Mouse (Mus musculus) ES-E14 (cell line): Measurements from ENCODE around the gene Olfr1242. TPM values are rescaled to one million over a fixed set of nuclear protein-coding genes. Genes with fewer than 3 reads are reported as not detected.

ENCODE experiments used
- DNase-seq: peaks from one replicate; pipeline ENCODE4 v3.0.0-alpha.2; 2013; ENCODE audit warnings: low read depth, low spot score
- H3K27ac ChIP-seq: 2 replicates; pipeline ENCODE4 v1.5.1; 2012; ENCODE audit warnings: low read depth, mild to moderate bottlenecking, low read length, moderate library complexity, mixed read lengths; ENCODE audit not compliant: poor library complexity, insufficient read depth, severe bottlenecking
- H3K36me3 ChIP-seq: 2 replicates; pipeline ENCODE4 v1.6.1; 2012; ENCODE audit warnings: mild to moderate bottlenecking, low read length, moderate library complexity, mixed read lengths; ENCODE audit not compliant: control insufficient read depth, poor library complexity, insufficient read depth, severe bottlenecking
- H3K4me1 ChIP-seq, 2 experiments: fragments of 150-350 bp in 1 of 2; sonication (generic) in 1 of 2; 2 replicates each; pipeline ENCODE4 v1.6.1; 2012; ENCODE audit warnings: low read length in 2 of 2, mild to moderate bottlenecking in 1 of 2, mixed read lengths in 1 of 2; ENCODE audit not compliant: control insufficient read depth in 2 of 2, insufficient read depth in 2 of 2, poor library complexity in 1 of 2
- H3K4me3 ChIP-seq, 2 experiments: fragments of 150-350 bp in 1 of 2; sonication (generic) in 1 of 2; 2 replicates each; pipeline ENCODE4 v1.5.1; 2012; ENCODE audit warnings: low read length in 2 of 2, low read depth in 1 of 2, mild to moderate bottlenecking in 1 of 2, mixed read lengths in 1 of 2; ENCODE audit not compliant: insufficient read depth in 1 of 2, poor library complexity in 1 of 2, severe bottlenecking in 1 of 2
- H3K9ac ChIP-seq: 2 replicates; pipeline ENCODE4 v1.6.1; 2012; ENCODE audit warnings: low read depth, mild to moderate bottlenecking, low read length, mixed read lengths; ENCODE audit not compliant: poor library complexity, insufficient read depth, severe bottlenecking
- H3K9me3 ChIP-seq: fragments of 150-350 bp; sonication (generic); 2 replicates; pipeline ENCODE4 v1.6.1; 2012; ENCODE audit warnings: low read depth, mild to moderate bottlenecking, low read length; ENCODE audit not compliant: control insufficient read depth, insufficient read depth
- CHD2 ChIP-seq: IDR thresholded peaks from 2 replicates; pipeline ENCODE4 v1.6.1; 2014; ENCODE audit warnings: mild to moderate bottlenecking, low read depth, low read length, inconsistent platforms
- HCFC1 ChIP-seq: IDR thresholded peaks from 2 replicates; pipeline ENCODE4 v1.6.1; 2012; ENCODE audit warnings: low read length, inconsistent platforms, borderline replicate concordance; ENCODE audit not compliant: insufficient read depth
- MAFK ChIP-seq: IDR thresholded peaks from 2 replicates; pipeline ENCODE4 v1.6.1; 2014; ENCODE audit warnings: mild to moderate bottlenecking, low read depth, low read length, inconsistent platforms; ENCODE audit not compliant: insufficient read depth
- ZC3H11A ChIP-seq: IDR thresholded peaks from 2 replicates; pipeline ENCODE4 v1.6.1; 2012; ENCODE audit warnings: low read depth, mild to moderate bottlenecking, inconsistent platforms, low read length, borderline replicate concordance
- ZNF384 ChIP-seq: IDR thresholded peaks from 2 replicates; pipeline ENCODE4 v1.6.1; 2012; ENCODE audit warnings: low read depth, low read length, inconsistent platforms
- in situ Hi-C, 2 experiments: fragments of 600-800 bp; cut with MboI; formaldehyde crosslinking; loops; one replicate each; pipeline ENCODE4 v1.15.1; 2025; ENCODE audit warnings: low sequenced_read_pairs in 2 of 2, inconsistent platforms in 1 of 2; ENCODE audit not compliant: unreplicated experiment in 2 of 2
- total RNA-seq: library from RNA; depleted of rRNA; stranded (reverse); fragments of 300-350 nt; gene quantifications from 2 replicates; pipeline ENCODE4 v1.2.3, GENCODE M21; 2012; rRNA removed

Olfr1242 gene
- total RNA-seq, 1 experiment: not detected

DNA sequence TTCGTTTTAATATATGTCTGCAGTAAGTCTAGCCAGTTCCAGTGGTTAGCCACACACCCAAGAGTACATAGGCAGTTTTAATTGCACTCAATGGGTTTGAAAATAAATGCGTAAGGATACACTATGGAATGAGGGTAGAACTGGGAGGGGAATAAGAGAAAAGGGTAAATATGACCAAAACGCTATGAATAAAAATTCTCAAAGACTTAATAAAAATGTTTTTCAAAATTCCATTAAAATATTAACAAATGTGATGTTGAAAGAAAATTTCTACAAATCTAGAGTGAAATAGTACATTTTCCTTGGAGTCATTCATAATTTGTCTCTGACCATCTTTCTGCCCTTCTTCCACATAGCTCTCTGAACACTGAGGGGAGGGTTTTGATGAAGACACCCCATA is 55.2 kb downstream of the Olfr1242 start, which contains the start of gene Olfr1240:
Gene Olfr1240 (minus strand): TSS at position 101 of the 400 bp plus-strand sequence.
- Histone ChIP-seq H3K27ac (no peak within 1 kb of the TSS), H3K4me3 (no peak within 1 kb of the TSS), H3K9me3 (no peaks in the 10 kb centered on the region), H3K9ac (no peak within 1 kb of the TSS), H3K4me1 (no peaks in the 10 kb centered on the region), H3K36me3 (no peaks in the 10 kb centered on the region)
- TF ChIP-seq ZNF384: no peak
- no peak for TF ChIP-seq MAFK
- TF ChIP-seq ZC3H11A: no peak
- no peak for TF ChIP-seq CHD2
- no peak for TF ChIP-seq HCFC1
- DNase-seq: no peak
- in situ Hi-C loops: no loop called here

Other genes starting within 250 kb of the Olfr1242 start
- gene Olfr1228, start 244.3 kb downstream of the Olfr1242 start, total RNA-seq: not detected in 2 replicates
- not detected in 2 replicates for gene Olfr1229, start 210.3 kb downstream of the Olfr1242 start, total RNA-seq
- gene Olfr1230, start 201.1 kb downstream of the Olfr1242 start, total RNA-seq: not detected in 2 replicates
- not detected in 2 replicates for gene Olfr1231, start 191.3 kb downstream of the Olfr1242 start, total RNA-seq
- not detected in 2 replicates for gene Olfr1232, start 168.7 kb downstream of the Olfr1242 start, total RNA-seq
- gene Olfr1233, start 155.9 kb downstream of the Olfr1242 start, total RNA-seq: not detected in 2 replicates
- gene Olfr1234, start 133.5 kb downstream of the Olfr1242 start, total RNA-seq: not detected in 2 replicates
- gene Olfr1238, start 88.7 kb downstream of the Olfr1242 start, total RNA-seq: not detected in 2 replicates
- not detected in 2 replicates for gene Olfr1239, start 77.9 kb downstream of the Olfr1242 start, total RNA-seq
- gene Olfr1240, start 55.3 kb downstream of the Olfr1242 start, total RNA-seq: not detected in 2 replicates
- not detected in 2 replicates for gene Olfr1241, start 11.2 kb downstream of the Olfr1242 start, total RNA-seq
- gene Olfr1243, start 33.2 kb upstream of the Olfr1242 start, total RNA-seq: not detected in 2 replicates
- gene Olfr1245, start 80.1 kb upstream of the Olfr1242 start, total RNA-seq: not detected in 2 replicates
- not detected in 2 replicates for gene Olfr1246, start 94.8 kb upstream of the Olfr1242 start, total RNA-seq
- not detected in 2 replicates for gene Olfr1247, start 115.8 kb upstream of the Olfr1242 start, total RNA-seq
- gene Olfr1248, start 119.9 kb upstream of the Olfr1242 start, total RNA-seq: not detected in 2 replicates
- gene Olfr1249, start 136.6 kb upstream of the Olfr1242 start, total RNA-seq: not detected in 2 replicates
- not detected in 2 replicates for gene Olfr1250, start 163.1 kb upstream of the Olfr1242 start, total RNA-seq
- gene Olfr1251, start 173.6 kb upstream of the Olfr1242 start, total RNA-seq: not detected in 2 replicates
- not detected in 2 replicates for gene Olfr1252, start 226.7 kb upstream of the Olfr1242 start, total RNA-seq